Comparison of ENCODE assay signal across 10 mouse cellular contexts in genomic region chr11:16809161-16809967, GRCm38 (mm10). TPM values are rescaled to one million over a fixed set of nuclear protein-coding genes. Genes with fewer than 3 reads are reported as not detected.
A peak's percentile ranks its signal among the peaks of the same experiment; 100 is the strongest.
DNase-seq lines count a peak whose midpoint lies in the region; ATAC-seq and TF ChIP-seq lines count a peak whose summit lies in the region.
"Had no signal": no experiment of that assay in that cellular context is flagged by ENCODE, and none has a peak within 500 bp of the region (broad histone marks: within the 10 kb centered on the region; RNA-seq: fewer than 3 reads in every experiment).

No protein-coding gene starts in this region.

- no peak overlapping the region for H3K9ac ChIP-seq in embryonic facial prominence, embryonic 13.5 days
- H3K9ac ChIP-seq in limb, embryonic 12.5 days (replicated peaks), result no peak overlapping the region
- H3K9ac ChIP-seq: liver, postnatal 0 days had no signal

- ATAC-seq in embryonic facial prominence, embryonic 13.5 days (ENCODE audit: insufficient number of reproducible peaks, insufficient read depth, low FRiP score, low TSS enrichment, low read depth), result no peak
- ATAC-seq in limb, embryonic 12.5 days (ENCODE audit: insufficient number of reproducible peaks, insufficient read depth, low FRiP score, low TSS enrichment, low read depth), result no peak; the same call in 1 of the 2 replicates
- ATAC-seq: liver, postnatal 0 days had no signal

- no peaks in the 10 kb centered on the region for H3K36me3 ChIP-seq in kidney, adult 2 months (ENCODE audit: control insufficient read depth, insufficient read depth, low read length)
- no peaks in the 10 kb centered on the region for H3K36me3 ChIP-seq in embryonic facial prominence, embryonic 13.5 days
- no peaks in the 10 kb centered on the region for H3K36me3 ChIP-seq in limb, embryonic 12.5 days

- WGBS in kidney, adult 2 months, result 55% methylated on average over 9 of the region's 9 CpGs
- WGBS in embryonic facial prominence, embryonic 13.5 days, result 70% methylated on average over 9 of the region's 9 CpGs
- 66% methylated on average over 9 of the region's 9 CpGs for WGBS in limb, embryonic 12.5 days

- peaks cover 25% of the 10 kb centered on the region for H3K4me1 ChIP-seq in kidney, adult 2 months (ENCODE audit: control insufficient read depth, insufficient read depth, low read length)
- H3K4me1 ChIP-seq in embryonic facial prominence, embryonic 13.5 days, result peaks cover 44% of the 10 kb centered on the region
- H3K4me1 ChIP-seq in limb, embryonic 12.5 days (replicated peaks), result peaks cover 40% of the 10 kb centered on the region

- no peak overlapping the region for H3K4me3 ChIP-seq in kidney, adult 2 months (ENCODE audit: insufficient read depth, low read depth, low read length)
- H3K4me3 ChIP-seq in embryonic facial prominence, embryonic 13.5 days, result no peak overlapping the region
- no peak overlapping the region for H3K4me3 ChIP-seq in limb, embryonic 12.5 days (replicated peaks)

- no peaks in the 10 kb centered on the region for H3K27me3 ChIP-seq in kidney, adult 2 months (replicated peaks; ENCODE audit: control insufficient read depth, insufficient read depth, low read length)
- no peaks in the 10 kb centered on the region for H3K27me3 ChIP-seq in embryonic facial prominence, embryonic 13.5 days
- H3K27me3 ChIP-seq in limb, embryonic 12.5 days, result no peaks in the 10 kb centered on the region

- no peak overlapping the region for H3K4me2 ChIP-seq in embryonic facial prominence, embryonic 13.5 days
- no peak overlapping the region for H3K4me2 ChIP-seq in limb, embryonic 12.5 days

- TF ChIP-seq POLR2A in kidney, adult 2 months (IDR thresholded peaks at IDR 0.05; ENCODE audit: low read depth, low read length), result no peak

- DNase-seq in kidney, adult 2 months, result no peak
- DNase-seq in kidney, adult 9 months, result no peak
- peak; percentile 45 for DNase-seq in NIH3T3 (ENCODE audit: low read depth)
- DNase-seq in B cell, adult 2 months, result no peak
- no peak for DNase-seq in gastrocnemius, adult 8-10 months (ENCODE audit: low spot score in 2 of 2)
- no peak for DNase-seq in gastrocnemius, adult 18-20 months (ENCODE audit: low spot score)
- DNase-seq: liver, postnatal 0 days; thymus, postnatal 25 days had no signal

- no peaks in the 10 kb centered on the region for H3K9me3 ChIP-seq in embryonic facial prominence, embryonic 13.5 days
- H3K9me3 ChIP-seq in limb, embryonic 12.5 days, result no peaks in the 10 kb centered on the region

- no peak for TF ChIP-seq CTCF in kidney, adult 2 months (conservative IDR thresholded peaks at IDR 0.05; ENCODE audit: insufficient read depth, insufficient read length, low read depth, low read length)

- H3K27ac ChIP-seq in kidney, adult 2 months (ENCODE audit: insufficient read depth, low read depth, low read length), result peak overlapping the region; percentile 7; the same call in 1 of the 2 replicates
- H3K27ac ChIP-seq in embryonic facial prominence, embryonic 13.5 days, result peak overlapping the region; percentile 66
- peak overlapping the region; percentile 77 for H3K27ac ChIP-seq in limb, embryonic 12.5 days

RNA-seq across cellular contexts. Expression of gene Egfr, which starts 57.4 kb away (rescaled TPM):
- 19.9 and 41.0 TPM in 2 replicates for polyA plus RNA-seq in kidney, adult 2 months (2012; rRNA removed)
- polyA plus RNA-seq in embryonic facial prominence, embryonic 13.5 days (2015; fragmentation: Nextera tagmentation; extraction: Ambion mirVana), result 12.6 and 17.0 TPM in 2 replicates
- polyA plus RNA-seq in limb, embryonic 12.5 days (2016; fragmentation: Nextera tagmentation; extraction: Ambion mirVana), result 9.0 and 11.6 TPM in 2 replicates
- 10 to 100 TPM in 1 of 4 experiments, 1 to 10 TPM in 3; 3.5 to 12.1 (median 8.5) TPM for total RNA-seq in gastrocnemius, adult 8-10 months (2022)
- 10 to 100 TPM; 10.7 to 14.0 TPM for total RNA-seq in gastrocnemius, adult 18-20 months (2021)

Comparison
In these comparisons a context has a peak if more than half of its experiments do, and no peak if none do; other contexts are left out.
1. H3K27ac ChIP-seq: peak in every context shown above with its lines; median percentile 77 in limb, embryonic 12.5 days; 66 in embryonic facial prominence, embryonic 13.5 days; 7 in kidney, adult 2 months.